Mouse (Mus musculus) myocyte (in vitro differentiated cells): ENCODE data around the gene Actn2.

Experiments
- MYOD1 ChIP-seq, 3 experiments: IDR thresholded peaks; one replicate each; pipeline ENCODE4 v1.6.1; 2011; ENCODE audit warnings: control low read depth in 2 of 3, low read depth in 2 of 3, mild to moderate bottlenecking in 2 of 3, moderate library complexity in 1 of 3; ENCODE audit not compliant: insufficient read length in 2 of 3, control insufficient read depth in 1 of 3
- POLR2A ChIP-seq: IDR thresholded peaks from one replicate; pipeline ENCODE4 v1.6.1; 2011; ENCODE audit warnings: low read depth, mild to moderate bottlenecking, control low read depth, moderate library complexity; ENCODE audit not compliant: insufficient read length
- TCF3 ChIP-seq: IDR thresholded peaks from one replicate; pipeline ENCODE4 v1.6.1; 2011; ENCODE audit warnings: low read depth, control low read depth; ENCODE audit not compliant: insufficient read length

- TF ChIP-seq MYOD1 (IDR thresholded peaks at IDR 0.05; ENCODE audit: control insufficient read depth in 1 of 3, insufficient read length in 2 of 3, low read depth in 2 of 3) (no peak), POLR2A (no peak), TCF3 (no peak)
These were observed 79.1 kb downstream of the Actn2 start for GRCm38 (mm10) chr13:12261505-12261904.
